Mouse (Mus musculus) embryo, embryonic 10.5 days (tissue): ENCODE results near the gene Tuba1b.
"Not testable (repeated sequence)": the region's sequence is repeated elsewhere in the genome, so short reads cannot be mapped to it uniquely, and the experiment has no call there.

Source experiments
- DNase-seq: peaks from one replicate; pipeline ENCODE4 v3.0.0-alpha.2; 2015; ENCODE audit warnings: low spot score

The Tuba1b gene

DNA sequence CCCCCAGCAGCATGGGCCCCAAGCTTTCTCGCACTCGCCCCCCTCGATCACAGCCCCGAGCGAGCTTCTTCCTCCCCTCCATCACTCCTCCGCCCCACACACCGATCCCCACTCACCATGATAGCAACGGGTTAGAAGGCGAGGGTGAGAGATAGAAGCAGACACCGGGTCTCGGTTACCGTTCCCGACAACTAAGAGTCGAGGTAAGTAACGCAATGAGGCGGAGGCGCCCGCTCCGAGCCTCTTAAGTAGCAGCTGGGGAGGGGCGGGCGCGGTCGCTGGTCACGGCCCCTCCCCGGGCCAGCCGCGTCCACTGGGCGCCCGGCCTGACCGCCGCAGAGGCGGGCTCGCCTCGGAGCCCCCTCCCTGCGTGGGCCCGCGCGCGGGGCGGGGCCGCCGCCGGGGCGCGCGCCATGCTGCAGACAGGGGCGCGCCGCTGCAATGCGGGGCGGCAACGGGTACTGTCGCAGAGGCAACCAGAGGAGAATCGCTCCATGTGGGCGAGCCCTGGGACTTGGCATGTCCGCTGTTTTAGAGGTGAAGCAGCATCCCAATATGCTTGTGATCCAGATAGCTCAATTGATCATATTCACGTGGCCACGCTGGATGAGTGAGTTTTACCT lies at the start of gene Tuba1b:
Gene Tuba1b, minus strand, starts transcription at position 349 of the 623 bp plus-strand sequence.
- DNase-seq = peak; percentile 96

DNA sequence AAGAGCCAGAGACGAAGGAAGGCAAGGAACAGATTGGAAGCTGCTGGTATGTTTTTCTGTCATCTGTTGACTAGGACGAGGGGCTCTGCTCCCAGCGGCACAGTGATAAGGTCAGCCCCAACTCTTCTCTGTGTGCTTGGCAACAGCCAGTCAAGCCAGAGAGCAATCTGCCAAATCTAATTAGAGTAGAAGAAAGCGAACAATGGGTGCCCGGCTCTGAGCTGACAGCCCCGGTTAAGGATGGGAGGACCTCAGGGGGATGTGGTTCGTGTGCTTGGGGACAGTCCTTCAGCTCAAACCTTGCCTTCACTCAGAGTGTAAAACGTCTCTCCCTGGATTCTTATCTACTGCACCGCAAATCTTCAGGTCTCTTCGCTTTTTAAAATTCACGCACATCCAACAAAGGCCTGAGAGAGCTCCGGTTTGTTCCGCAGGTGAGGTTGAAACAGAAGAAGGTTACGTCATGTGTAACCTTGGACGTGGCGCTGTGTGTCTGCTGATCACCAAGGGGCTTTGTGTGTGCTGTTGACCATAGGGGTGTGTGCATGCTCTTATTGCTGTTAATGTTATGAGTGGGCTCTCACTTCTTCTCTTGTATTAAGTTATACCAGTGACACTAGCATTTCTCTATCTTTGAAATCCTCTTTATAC lies 49.2 kb upstream of the Tuba1b start:
- DNase-seq = peak; percentile 83

DNA sequence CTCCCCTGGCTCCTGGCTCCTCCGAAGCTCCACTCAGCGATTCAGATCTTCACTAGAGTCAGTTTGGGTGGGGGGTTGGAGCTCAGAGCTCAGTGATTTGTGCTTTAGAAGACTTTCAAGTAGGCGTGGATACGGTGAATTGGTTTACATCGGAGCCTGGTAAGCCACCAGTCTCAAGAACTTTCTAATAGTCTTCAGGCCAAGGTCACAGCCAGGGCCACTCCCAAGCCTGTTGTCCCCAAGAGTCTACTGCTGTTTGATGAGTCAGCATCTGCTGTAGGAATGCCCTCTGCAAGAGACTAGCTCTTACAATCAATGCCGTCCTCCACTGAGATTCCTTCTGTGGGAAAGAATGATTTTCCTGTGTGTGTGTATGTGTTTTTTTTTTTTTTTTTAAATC lies 47.7 kb upstream of the Tuba1b start:
- DNase-seq = no peak

DNA sequence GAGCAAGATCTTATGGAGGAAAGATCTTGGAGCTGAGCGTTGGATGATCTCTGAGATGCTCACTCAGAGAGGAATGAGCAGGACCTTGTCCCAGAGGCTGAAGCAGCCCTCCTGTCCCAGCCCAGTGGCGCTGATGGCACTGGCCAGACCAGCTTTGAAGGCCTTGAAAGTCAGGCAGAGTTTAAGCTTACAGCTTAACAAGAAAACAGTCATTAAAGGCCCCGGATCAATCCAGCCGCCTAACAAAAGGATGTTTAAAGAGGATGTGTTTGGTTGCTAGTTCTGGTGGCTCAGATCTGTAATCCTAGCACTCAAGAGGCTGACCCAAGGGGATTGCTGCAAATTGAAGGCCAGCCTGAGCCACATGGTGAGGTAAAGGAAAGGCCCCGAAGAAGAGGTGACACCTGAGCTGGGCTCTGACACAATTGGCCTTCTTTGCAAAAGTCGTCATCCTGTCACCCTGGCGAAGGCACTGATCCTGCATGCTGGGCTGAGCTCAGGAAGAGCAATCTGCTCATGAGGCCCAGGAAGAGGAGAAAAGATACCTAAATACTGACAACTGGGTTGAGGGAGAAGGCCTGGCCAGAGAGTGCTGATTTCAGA lies 45.7 kb upstream of the Tuba1b start:
- no peak for DNase-seq

DNA sequence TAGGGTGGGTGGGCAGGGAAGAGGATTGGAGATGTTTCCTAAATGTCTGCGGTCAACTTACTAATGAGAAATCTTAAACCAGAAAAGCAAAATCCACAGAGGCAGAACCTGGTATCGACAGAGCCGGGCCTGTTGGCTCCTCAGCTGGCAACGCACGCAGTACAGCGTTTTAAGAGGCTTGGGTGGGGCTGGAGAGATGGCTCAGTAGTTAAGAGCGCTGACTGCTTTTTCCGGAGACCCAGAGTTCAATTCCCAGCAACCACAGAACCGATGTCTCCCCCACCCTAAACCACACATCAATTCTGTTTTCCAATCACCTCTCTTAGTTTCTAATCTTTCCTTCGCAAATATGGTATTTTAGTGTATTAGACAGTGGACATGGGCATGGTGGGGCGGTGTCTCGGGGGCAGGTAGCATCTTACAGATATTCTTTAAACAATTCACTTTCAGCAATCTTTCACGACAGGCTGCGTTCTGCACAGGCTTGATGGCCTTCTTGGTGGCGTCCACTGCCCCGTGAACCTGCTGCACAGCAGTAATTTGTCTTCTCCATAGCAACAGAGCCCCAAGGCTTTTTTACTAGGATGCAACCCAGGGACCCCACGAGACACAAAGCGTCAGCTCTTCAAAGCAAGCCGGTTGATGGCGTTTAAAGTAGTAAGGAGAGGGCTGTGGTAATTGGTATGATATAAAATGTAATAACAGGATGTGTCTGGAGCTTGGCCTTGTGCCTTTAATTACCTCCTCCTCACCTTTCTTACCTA lies 44.2 kb upstream of the Tuba1b start:
- DNase-seq = no peak

DNA sequence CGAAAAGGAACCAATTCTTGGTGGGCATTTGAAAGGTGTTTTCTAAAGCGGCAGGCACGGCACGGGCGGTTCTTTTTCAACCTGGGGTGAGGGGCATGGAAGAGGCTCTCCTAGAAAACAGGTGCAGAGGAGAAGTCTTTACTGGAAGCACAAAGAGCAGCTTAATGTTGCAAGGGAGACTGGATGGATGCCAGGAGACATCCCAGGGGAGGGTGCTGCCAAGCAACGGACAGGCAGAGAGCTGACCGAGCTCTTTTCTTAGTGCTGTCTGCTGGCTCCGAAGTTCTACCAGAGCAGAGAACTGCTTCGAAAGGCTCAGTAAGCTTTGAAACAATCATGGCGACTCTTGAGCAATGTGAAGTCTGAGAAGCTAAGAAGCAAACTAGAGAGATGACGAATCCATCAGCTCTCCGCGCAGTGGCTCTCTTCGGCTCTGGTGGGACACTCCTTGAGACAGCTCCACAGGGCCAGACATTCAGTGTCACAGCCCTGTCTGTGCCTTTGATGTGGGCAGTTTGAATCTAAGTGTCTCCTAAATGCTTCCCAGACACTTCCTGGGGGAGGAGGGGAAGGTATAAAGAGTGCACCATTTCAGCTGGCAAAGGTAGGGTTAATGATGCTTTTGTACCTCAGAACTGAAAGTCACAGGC lies 43.5 kb upstream of the Tuba1b start:
- DNase-seq = no peak

DNA sequence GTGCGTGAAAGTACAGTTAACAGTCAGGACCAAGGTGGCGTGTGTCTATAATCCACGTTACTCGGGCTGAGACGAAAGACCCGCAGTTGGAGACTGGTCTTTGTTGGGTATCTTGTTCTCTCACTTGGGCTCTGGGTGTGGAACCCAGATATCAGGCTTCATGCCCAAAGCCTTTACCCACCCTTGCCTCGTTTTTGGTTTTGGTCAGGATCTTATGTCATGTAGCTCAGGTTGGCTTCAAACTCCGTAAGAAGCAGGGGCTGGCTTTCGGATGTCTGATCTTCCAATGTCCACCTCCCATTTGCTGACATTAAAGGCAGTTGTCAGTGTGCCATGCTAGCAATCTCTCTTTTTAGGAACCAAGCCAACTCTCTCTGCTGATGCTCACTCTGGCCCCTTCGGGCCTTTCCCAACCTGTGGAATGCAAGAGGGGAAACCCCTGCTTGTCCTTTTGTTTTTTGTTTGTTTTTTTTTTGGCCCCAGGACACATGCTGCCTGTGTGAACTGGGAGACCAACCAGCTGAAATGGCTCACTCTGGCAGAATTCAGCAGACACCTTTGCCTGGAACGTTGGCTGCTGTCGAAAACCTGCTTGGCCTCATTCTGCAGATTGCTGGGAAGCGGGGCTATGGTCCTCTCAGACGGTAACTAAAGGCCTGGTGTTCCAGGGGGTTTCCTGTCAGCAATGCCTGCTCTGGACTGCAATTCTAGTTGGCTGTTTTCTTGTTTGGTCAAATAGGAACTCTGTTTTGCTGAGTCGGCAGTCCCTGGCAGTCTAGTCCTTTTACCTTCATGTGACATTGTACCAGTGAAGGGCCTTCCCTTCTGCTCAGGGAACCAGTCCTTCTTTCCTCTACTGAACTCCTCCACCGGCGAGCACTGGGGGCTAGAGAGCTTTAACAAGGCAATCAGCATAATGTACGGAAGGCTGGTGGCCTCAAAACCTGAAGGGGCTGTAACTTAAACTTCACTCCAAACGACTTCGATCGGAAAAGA lies 42.7 kb upstream of the Tuba1b start:
- DNase-seq = no peak

DNA sequence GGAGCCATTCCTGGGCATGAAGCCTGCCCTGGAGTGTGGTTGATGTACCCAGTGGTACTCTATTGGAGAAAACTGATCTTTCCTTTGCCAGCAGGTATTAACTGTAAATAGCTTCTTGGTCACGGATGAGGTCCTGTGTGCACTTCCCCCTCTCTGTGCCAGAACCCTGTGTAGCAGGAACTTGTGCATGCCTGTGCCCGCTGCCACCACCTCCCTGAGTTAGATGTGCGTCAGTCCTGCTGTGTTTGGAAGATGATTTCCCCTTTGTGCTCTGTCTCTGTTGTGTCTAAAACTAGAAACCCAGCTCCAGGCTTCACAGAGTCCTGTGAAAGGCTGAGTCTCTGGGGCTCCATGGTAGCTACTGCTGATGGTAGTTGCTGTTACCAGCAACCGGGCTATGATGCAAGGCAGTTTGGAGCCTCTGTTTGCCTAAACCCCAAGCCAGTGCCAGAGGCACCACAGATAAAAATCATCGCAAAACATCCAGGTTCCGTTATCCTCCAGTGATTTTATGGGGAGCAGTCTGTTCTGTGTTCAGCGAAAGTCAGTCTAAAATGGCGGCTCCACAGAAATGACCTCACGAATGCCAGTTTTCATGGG lies 38.8 kb upstream of the Tuba1b start:
- no peak for DNase-seq

DNA sequence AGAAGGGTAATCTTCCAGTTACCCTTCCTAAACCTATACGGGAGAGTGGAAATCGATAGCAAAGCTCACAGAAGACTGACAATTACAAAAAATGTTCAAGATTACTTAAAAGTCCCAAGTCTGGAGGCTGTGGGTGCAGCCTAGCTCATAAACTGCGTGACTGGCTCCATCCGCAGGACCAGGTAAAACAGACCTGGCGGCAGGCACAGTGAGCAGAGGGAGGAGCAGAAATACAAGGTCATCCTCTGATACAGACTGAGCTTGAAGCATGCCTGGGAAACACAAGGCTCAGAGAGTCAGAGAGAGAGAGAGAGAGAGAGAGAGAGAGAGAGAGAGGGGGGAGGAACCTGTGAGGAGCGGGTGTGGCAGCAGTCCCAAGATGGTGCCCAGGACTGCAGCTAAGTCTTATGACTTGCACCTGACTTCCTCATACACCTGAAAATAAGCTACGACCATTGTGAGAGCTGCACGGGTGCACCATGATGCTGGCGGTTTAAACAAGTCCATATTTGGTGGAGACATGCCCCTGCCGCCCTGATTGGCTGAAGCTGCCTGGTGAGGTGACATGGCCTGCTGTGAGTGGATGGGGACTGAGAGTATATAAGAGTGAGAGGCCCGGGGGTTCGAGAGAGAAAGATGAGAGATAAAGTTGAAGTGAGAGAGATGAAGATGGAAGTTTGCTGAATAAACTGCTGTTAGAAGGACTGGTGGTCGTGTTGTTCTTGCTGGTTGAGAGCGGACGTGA lies 37.4 kb upstream of the Tuba1b start:
- not testable (repeated sequence) for DNase-seq

DNA sequence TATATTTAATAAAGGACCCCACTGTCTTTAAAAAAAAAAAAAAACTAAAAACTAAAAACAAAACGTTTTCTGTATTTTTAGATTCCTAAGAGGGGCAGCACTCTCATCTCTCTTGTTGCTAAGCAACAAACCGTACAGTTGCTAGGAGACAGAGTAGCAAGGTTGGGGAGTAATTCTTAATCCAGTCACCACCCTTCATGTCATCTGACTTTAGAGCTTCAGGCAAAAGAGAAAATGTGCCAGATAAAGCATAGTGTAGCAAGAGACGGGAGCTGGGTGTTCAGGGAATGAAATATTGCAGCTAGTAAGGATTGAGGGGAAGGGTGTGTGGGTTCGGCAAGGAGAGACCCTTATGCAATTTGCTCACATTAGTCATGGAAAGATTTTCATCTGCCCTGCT lies 36.7 kb upstream of the Tuba1b start:
- DNase-seq = peak; percentile 70

DNA sequence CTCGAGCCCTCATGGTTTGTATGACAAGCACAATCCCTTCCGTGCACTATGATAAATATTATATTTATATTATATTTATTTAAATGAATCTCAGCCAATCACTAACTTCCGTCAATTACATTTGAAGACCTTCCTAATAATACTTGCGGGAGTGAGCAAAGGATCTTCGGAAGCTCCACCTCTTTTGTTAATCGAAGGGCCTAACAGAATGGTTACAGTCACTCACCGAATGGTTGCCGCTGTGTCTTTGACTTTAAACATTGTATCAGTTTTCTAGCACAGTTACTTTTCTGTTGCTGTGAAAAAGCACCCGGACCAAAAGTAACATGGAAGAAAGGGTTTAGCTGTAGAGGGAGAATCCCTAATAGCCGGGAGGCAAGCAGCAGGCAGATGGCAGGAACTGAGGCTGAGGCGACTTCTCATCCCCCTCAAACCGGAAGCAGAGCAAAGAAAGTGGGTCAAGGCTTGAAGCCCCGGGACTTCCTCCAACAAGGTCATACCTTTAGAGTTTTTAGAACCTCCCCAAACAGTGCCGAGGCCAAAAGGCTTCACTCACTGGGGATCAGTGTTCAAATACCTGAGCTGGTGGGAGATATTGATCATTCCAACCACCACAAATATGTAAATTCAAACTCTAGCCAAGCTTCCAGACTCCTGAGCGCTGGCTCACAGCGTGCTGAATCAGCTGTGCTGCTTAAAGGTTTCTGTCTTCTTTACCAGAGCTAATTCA lies 35.2 kb upstream of the Tuba1b start:
- peak; percentile 68 for DNase-seq

DNA sequence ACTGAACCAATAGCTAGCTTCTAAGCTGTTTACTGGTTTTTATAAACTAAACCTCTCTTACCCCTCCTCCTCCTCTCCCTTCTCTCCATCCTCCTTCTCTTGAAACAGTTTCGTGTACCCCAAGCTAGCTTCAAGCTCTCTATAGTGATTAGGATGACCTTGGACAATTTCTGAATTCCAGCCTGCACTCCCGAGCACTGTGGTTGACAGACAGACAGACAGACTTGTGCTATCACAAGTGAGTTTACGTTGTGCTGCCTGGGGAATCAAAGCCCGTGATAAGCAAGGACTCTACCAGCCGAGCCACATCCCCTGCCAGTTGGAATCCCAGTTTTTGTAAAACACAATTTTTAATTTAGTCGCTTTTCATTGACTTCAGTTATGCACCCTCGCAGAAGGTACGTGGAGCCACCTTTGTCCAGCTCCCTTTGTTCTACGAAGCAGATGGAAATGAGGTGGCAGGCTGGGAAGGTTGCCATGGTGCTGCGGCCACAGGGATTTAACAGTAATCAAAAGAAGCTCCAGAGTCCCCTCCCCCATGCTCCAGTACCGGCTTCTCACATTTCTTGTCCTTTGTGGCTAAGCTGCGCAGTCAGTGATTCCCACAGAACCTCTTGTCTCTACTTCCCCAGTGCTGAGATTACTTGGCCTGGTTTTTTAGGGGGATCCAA lies 34.5 kb upstream of the Tuba1b start:
- DNase-seq = peak; percentile 97

DNA sequence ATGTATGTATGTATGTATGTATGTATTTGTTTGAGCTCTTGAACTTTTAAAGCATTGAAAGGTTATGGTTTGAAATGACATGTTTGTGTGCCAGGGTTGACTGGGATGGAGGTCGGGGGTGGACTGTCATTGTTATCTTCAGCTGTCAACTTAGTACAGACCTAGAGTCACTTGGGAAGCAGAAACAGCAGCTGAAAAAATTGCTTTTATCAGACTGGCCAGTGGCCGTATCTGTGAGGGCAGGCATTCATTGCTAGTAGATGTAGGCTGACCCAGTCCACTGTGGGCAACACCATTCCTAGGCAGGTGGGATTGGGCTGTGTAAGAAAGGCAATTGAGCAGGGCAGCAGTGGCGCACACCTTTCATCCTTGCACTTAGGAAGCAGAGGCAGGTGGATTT lies 25.2 kb upstream of the Tuba1b start:
- DNase-seq = no peak

DNA sequence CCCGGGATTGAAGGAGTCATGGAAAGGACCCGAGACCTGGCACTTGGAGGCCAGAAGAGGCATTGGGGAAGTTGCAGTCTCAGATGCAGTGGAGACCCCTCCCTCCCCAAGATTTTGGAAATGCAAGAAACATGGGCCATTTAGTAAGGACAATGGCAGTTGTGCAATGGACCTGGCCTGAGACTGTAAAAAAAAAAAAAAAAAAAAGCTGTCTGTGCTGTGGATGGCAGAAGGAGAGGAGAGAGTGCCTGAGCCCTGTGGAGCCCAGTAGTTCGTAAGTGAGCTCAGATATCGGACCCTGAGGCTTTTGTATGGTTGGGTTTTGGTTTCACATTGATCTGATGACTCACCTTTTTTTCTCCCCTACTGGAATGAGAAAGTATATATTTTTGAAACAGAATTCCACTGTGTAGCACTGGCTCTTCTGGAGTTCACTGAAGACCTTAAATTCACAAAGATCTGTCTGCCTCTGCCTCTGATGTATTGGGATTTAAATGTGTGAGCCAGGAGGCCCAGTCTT lies 24.6 kb upstream of the Tuba1b start:
- DNase-seq = no peak

DNA sequence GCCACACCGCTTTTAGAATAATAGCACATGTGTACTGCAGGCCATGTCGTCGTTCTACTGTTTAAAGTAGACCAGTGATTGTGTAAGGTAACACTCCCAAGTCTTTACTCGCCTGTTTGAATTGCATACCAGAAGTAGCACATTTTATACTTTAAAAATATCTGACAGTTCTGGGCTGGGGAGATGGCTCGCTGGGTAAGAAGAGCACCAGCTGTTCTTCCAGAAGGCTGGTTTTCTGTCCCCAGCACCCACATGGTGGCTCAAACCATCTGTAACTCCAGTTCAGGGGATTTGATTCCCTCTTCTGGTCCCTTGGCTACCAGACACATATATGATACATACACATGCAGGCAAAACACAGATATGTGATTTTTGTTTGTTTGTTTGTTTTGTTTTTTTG lies 23.1 kb upstream of the Tuba1b start:
- DNase-seq = no peak

DNA sequence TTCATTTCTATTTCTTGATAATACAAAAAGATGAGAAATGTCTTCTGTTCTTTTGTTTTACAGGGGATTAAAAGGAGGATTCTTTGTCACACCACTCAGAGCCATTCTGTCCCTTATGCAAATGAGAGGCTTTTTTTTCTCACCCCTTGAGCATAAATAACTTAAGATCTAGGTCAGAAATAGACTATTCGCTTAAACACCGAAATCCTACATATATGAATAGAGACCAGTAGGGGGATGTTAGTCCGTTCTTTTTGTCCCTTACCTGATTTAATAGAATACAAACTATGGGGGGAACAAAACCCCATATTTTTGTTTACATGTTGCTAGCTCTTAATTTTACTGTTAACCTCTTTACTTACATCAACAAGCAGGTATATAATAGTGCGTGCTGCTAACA lies 21.6 kb upstream of the Tuba1b start:
- DNase-seq = no peak

DNA sequence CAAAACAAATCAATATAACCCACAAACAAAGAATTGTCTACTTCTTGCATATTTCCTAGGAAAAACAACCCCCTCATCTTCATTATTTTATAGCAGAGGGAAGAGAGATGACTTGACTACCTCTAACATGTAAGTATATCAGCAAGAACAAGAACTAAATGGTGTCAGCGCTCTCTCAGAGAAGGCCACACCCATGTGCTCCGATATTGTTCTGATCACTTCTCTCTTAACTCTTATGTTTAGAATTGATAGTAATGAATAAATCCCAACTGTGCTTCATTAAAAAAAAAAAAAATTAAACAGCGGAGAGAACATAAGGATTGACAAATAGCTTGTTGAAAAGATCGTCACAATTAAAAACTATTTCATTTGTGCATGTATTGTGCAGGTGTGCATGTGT lies 21.0 kb upstream of the Tuba1b start:
- DNase-seq = no peak

DNA sequence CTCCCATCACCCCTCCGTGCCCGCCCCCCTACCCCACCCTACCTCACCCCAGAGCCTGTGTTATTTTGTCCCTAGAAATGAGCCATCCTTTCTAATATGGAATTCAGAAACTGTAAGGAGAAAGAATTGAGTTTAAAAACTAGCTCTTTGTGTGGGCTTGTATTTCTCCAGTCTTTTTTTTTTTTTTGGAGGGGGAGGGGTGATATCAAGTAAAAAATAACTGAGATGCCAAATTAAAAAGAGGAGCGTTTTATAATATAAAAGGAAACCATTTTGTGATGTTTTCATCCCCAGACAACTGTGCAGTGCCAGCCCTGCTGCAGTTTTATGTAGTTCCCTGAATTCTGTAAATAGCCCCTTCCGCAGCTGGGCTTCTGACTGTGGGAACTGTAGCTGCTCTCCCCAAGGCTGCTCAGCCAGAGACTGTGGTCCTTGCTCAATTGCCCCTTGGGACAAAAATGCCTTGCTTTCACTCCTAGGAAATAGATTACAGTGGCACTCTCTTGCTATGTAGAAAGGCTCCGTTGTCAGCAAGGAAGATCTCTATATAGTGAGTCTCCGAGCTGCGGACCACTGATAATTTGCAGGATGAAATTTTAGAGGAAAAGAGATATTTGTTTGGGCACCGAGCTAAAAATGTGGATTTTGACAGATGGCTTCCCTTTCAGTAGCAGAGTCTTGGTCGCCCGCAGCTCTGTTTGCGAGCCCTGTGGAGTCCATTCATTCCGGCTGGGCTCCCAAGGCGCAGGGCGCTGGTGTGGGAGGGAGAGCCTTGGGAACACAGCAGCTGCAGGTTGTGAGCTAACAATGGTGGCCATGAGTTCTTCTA lies 20.3 kb upstream of the Tuba1b start:
- peak; percentile 76 for DNase-seq
